Mouse (Mus musculus) forebrain, embryonic 14.5 days (tissue): ENCODE results near the gene Tbc1d4. TPM values are rescaled to one million over a fixed set of nuclear protein-coding genes. Genes with fewer than 3 reads are reported as not detected.

Experiments
- ATAC-seq: fragments of 200-750 bp; cut with Nextera tagmentation; 2 replicates; pipeline ENCODE4 v1.8.0; 2017; ENCODE audit warnings: mild to moderate bottlenecking, moderate library complexity
- DNase-seq: peaks from one replicate; pipeline ENCODE4 v3.0.0-alpha.2; 2015; ENCODE audit warnings: low spot score
- H3K27ac ChIP-seq: fragments of 300-500 bp; sonication (generic); 2 replicates; pipeline ENCODE4 v1.5.1; 2014; ENCODE audit warnings: low read depth, mild to moderate bottlenecking, control low read depth, low read length, moderate library complexity
- H3K27me3 ChIP-seq: fragments of 300-500 bp; sonication (generic); replicated peaks from 2 replicates; pipeline ENCODE4 v1.6.1; 2014; ENCODE audit warnings: low read length, control low read depth, mixed read lengths; ENCODE audit not compliant: control insufficient read depth, insufficient read depth
- H3K36me3 ChIP-seq: fragments of 300-500 bp; sonication (generic); 2 replicates; pipeline ENCODE4 v1.6.1; 2014; ENCODE audit warnings: low read length, control low read depth; ENCODE audit not compliant: control insufficient read depth, insufficient read depth
- H3K4me1 ChIP-seq: fragments of 300-500 bp; sonication (generic); 2 replicates; pipeline ENCODE4 v1.6.1; 2014; ENCODE audit warnings: antibody characterized with exemption, low read length, control low read depth; ENCODE audit not compliant: control insufficient read depth, insufficient read depth
- H3K4me2 ChIP-seq: fragments of 300-500 bp; sonication (generic); 2 replicates; pipeline ENCODE4 v1.6.1; 2014; ENCODE audit warnings: mild to moderate bottlenecking, control low read depth, low read length
- H3K4me3 ChIP-seq: fragments of 300-500 bp; sonication (generic); 2 replicates; pipeline ENCODE4 v1.5.1; 2014; ENCODE audit warnings: low read depth, low read length, control low read depth
- H3K9ac ChIP-seq: fragments of 300-500 bp; sonication (generic); 2 replicates; pipeline ENCODE4 v1.6.1; 2014; ENCODE audit warnings: mild to moderate bottlenecking, low read length, control low read depth, moderate library complexity
- H3K9me3 ChIP-seq: fragments of 300-500 bp; sonication (generic); replicated peaks from 2 replicates; pipeline ENCODE4 v1.6.1; 2016; ENCODE audit warnings: low read length, control low read depth, mixed read lengths; ENCODE audit not compliant: control insufficient read depth
- WGBS: fragments of 180-500 bp; shearing (Covaris S2); extraction: QIAGEN DNeasy Blood & Tissue Kit; methylation state at CpG from one replicate; pipeline ENCODE4 v1.1.7; 2014; 5-methylcytosine and 5-hydroxymethylcytosine counted together
- polyA plus RNA-seq: library from polyadenylated mRNA; unstranded; fragments of >200 nt; fragmentation: Nextera tagmentation; extraction: Ambion mirVana; gene quantifications from 2 replicates; pipeline ENCODE4 v1.2.1, GENCODE M21; 2014

Tbc1d4 gene
- polyA plus RNA-seq, 1 experiment from 2014 or later: 5.6 TPM

DNA sequence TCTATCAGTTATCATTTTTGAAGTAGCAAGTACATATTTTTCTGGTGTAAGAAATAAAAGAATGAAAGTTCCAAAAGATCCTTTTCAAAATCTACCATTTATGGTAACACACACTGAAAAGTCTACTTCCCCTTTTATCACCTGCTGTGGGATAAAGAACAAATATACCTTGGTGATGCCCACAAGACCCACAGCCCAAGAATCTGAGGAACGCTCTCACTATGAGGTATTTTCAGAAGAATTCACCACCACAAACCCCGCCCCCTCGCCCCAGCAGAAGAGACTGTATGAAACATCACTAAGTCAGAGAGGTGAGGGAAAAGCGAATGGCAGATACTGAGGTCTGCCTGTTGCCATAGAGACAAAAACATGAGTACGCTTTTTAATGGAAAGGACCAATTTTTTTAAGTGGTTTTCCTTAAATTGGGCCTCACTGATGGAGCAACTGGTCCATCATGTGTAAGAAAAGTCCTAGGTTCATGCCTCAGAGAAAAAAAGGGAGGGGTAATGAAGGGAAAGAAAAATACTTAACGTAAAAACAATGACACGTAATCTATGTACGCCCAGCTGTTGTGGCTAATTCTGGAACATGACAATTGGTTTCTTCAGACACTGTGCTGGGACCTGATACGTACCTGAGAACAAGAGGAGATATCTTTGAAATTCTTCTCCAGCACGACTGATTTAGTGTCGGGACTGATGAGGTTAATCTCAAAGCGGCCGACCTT, 104.4 kb downstream of the Tbc1d4 start:
- DNase-seq (no peak), ATAC-seq (no peak)
- H3K27ac ChIP-seq: no peak overlapping the region
- H3K36me3 ChIP-seq: no peaks in the 10 kb centered on the region
- H3K4me1 ChIP-seq: peaks cover 6% of the 10 kb centered on the region; the same call in 1 of the 2 replicates
- H3K9ac ChIP-seq: no peak overlapping the region
- no peak overlapping the region for H3K4me3 ChIP-seq
- WGBS: 92% methylated on average over 13 of the region's 13 CpGs
- no peaks in the 10 kb centered on the region for H3K27me3 ChIP-seq
- H3K9me3 ChIP-seq: no peaks in the 10 kb centered on the region
- no peak overlapping the region for H3K4me2 ChIP-seq

DNA sequence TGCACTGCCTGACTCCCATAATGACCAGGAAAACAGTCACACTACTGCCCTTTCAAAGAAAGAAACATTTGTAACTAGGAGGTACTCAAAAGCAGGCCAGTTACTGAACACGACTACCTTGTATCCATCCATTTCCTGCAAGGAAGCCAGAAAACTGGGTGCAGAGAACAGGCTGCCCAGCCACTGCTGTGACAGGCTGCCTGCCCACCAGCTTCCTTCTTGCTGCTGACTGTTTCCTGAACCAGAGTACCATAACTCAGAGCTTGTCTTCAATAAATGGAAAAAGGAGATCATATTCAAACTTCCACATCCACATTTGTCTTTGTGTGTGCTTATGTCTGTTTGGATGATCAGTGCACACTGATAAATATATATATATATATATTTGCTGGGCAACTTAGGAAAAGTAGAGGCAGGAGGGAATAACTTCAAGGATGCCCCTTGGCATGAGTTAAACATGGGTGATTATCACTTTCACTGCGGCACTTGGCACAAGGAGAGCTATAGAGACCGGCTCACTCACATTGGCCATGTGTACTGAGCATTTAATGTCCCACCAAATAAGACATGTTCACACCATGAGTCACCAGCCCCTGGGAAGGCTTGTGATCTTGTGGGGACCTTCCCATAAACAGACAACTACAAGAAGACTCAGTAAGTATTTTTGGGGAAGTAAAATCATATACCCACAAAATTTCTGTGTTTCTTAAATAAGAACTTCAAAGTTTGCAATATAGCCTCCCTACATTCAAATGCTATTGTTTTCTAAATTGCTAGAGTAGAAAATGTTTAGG, 105.6 kb downstream of the Tbc1d4 start:
- DNase-seq (no peak), ATAC-seq (no peak)
- H3K36me3 ChIP-seq: no peaks in the 10 kb centered on the region
- H3K4me1 ChIP-seq: peaks cover 6% of the 10 kb centered on the region; the same call in 1 of the 2 replicates
- H3K4me3 ChIP-seq: no peak overlapping the region
- H3K9me3 ChIP-seq: no peaks in the 10 kb centered on the region
- no peak overlapping the region for H3K4me2 ChIP-seq
- H3K27me3 ChIP-seq: no peaks in the 10 kb centered on the region
- no peak overlapping the region for H3K9ac ChIP-seq
- WGBS: 77% methylated on average over 3 of the region's 3 CpGs
- no peak overlapping the region for H3K27ac ChIP-seq

DNA sequence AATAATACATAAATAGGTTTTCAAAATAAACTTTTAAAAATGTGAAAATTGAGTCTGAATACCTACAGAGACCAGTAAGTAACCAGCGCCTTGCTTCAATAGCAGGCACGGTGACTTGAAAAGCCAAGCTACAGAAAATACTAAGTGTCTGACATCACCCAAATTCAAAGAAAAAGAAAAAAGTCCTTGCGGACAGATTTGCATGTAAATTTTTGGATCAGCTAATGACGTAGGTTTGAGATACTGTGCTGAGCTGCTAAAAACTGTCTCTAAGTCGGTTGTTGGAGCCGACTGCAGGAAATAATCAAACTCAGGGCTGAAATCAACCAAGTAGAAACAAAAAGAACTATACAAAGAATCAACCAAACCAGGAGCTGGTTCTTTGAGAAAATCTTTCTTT, 107.1 kb downstream of the Tbc1d4 start:
- no peak overlapping the region for H3K27ac ChIP-seq
- peak; percentile 54 for ATAC-seq

DNA sequence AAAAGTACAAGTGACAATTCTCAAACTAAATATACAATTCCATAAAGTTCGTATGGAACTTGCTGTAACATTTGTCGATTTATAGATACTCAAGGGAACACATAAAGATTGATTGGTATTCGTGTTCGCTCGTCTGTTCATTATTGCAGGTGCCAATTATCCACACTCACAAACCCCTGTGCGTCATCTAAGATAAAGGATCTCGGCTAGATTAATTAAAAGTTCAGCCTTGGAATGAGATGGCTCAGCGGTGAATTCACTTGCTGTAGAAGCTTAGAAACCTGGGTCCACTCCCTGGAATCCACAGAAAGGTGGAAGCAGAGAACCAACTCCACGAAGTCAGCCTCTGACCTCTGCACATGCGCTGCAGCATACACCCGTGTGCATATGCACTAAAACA, 107.5 kb downstream of the Tbc1d4 start:
- Histone ChIP-seq H3K4me3 (no peak overlapping the region), H3K27ac (no peak overlapping the region), H3K4me2 (0 out of 2 replicates have a peak overlapping the region, but pooled peaks have one; percentile 0), H3K4me1 (peaks cover 6% of the 10 kb centered on the region; the same call in 1 of the 2 replicates), H3K27me3 (no peaks in the 10 kb centered on the region), H3K9me3 (no peaks in the 10 kb centered on the region), H3K36me3 (no peaks in the 10 kb centered on the region), H3K9ac (no peak overlapping the region)
- ATAC-seq (peak; percentile 59), DNase-seq (peak; percentile 48)
- 22% methylated on average over 11 of the region's 11 CpGs for whole genome bisulfite sequencing

More for the DNA sequence above, 107.1 kb downstream of the Tbc1d4 start:
- no peak overlapping the region for H3K9ac ChIP-seq
- no peaks in the 10 kb centered on the region for H3K36me3 ChIP-seq
- no peaks in the 10 kb centered on the region for H3K27me3 ChIP-seq
- H3K4me3 ChIP-seq: no peak overlapping the region
- H3K9me3 ChIP-seq: no peaks in the 10 kb centered on the region
- DNase-seq: peak; percentile 33
- H3K4me2 ChIP-seq: 0 out of 2 replicates have a peak overlapping the region, but pooled peaks have one; percentile 0
- WGBS: 14% methylated on average over 6 of the region's 6 CpGs
- peaks cover 6% of the 10 kb centered on the region; the same call in 1 of the 2 replicates for H3K4me1 ChIP-seq

DNA sequence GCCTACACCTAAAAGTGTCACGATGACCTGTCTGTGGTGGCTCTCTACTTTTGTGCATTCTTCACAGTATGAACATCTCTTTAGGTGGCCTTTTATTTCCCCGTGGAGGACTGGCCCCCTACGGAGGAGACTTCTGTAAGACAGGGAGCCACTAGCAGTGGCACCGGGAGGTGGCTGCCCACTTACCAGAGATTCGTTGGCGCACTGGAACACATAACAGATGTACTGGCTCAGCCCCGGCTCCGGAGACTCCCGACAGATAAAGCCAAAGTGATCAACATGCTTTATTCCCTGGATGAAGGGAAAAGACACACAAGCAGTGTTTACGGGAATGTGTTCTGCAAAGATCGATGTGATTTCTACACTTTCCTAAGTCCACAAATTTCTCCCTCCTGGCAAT, 108.2 kb downstream of the Tbc1d4 start:
- WGBS: 36% methylated on average over 11 of the region's 11 CpGs
- Histone ChIP-seq H3K4me2 (no peak overlapping the region), H3K4me3 (no peak overlapping the region), H3K9ac (no peak overlapping the region), H3K36me3 (no peaks in the 10 kb centered on the region), H3K27me3 (no peaks in the 10 kb centered on the region), H3K27ac (no peak overlapping the region), H3K4me1 (peaks cover 6% of the 10 kb centered on the region; the same call in 1 of the 2 replicates), H3K9me3 (no peaks in the 10 kb centered on the region)
- DNase-seq (no peak), ATAC-seq (peak; percentile 24; the same call in 1 of the 2 replicates)

DNA sequence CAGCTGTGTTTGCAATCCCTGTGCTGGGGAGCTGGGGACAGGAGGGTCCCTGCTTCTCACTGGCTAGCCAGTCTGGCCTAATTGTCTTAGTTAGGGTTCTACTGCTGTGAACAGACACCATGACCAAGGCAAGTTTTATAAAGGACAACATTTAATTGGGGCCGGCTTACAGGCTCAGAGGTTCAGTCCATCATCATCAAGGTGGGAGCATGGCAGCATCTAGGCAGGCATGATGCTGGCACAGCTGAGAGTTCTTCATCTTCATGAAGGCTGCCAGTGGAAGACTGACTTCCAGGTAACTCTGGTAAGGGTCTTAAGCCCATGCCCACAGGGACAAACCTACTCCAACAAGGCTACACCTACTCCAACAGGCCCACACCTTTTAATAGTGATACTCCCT, 109.2 kb downstream of the Tbc1d4 start:
- Histone ChIP-seq H3K4me2 (no peak overlapping the region), H3K4me1 (peaks cover 6% of the 10 kb centered on the region; the same call in 1 of the 2 replicates), H3K4me3 (no peak overlapping the region), H3K9me3 (no peaks in the 10 kb centered on the region), H3K36me3 (no peaks in the 10 kb centered on the region), H3K9ac (no peak overlapping the region), H3K27ac (no peak overlapping the region), H3K27me3 (no peaks in the 10 kb centered on the region)
- WGBS: 100% methylated on average over 1 of the region's 1 CpGs
- ATAC-seq: no peak
- no peak for DNase-seq

DNA sequence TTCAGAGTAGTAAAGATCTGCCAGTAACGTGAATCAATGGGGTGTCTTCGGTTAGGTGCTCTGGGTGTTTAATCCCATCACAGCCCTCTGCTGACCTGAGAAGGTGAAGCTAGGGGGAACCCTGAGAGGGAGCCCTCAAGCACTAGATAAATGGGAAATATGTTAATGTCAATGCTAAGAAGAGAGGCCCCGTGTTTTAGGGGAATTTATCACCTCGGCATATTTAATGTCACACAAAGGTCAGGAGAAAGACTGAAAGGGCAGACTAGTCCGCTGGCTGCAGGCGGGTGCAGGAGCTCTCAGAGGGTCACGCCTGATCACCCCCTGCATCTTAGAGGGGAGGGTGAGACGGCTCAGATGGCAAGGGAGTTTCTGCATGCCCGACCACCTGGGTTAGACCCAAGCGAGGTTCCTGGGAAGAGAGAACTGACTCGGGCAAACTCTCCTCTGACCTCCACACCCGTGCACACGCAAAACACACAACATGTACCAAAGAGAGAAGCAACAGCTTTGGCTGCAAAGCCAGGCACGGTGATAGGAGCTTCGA, 120.7 kb downstream of the Tbc1d4 start:
- no peaks in the 10 kb centered on the region for H3K9me3 ChIP-seq
- no peak overlapping the region for H3K9ac ChIP-seq
- no peak for DNase-seq
- H3K27me3 ChIP-seq: no peaks in the 10 kb centered on the region
- H3K4me1 ChIP-seq: no peaks in the 10 kb centered on the region
- no peak for ATAC-seq
- no peak overlapping the region for H3K27ac ChIP-seq
- no peak overlapping the region for H3K4me2 ChIP-seq
- no peak overlapping the region for H3K4me3 ChIP-seq
- no peaks in the 10 kb centered on the region for H3K36me3 ChIP-seq
- WGBS: 73% methylated on average over 15 of the region's 15 CpGs

DNA sequence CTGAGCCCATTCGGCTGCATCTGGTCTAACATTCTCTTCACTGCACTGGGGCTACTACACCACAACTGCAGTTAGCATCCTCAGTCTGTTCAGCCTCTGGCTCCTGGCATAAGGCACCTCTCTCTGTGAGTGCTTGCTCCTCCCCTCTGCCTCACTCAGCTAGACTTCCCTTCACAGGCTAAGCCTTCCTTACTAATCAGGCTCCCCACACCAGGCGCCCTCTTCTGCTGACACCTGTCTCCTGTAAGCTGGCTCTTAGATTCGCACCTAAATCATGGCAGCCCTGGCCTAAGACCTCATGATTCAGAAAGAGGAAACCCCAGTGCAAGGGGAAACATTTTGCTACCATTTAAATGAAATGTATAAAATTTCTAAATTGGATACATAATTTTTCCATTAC, 122.4 kb downstream of the Tbc1d4 start:
- no peak for DNase-seq
- H3K27ac ChIP-seq: no peak overlapping the region
- H3K36me3 ChIP-seq: no peaks in the 10 kb centered on the region
- no peak for ATAC-seq
- H3K9me3 ChIP-seq: no peaks in the 10 kb centered on the region
- no peaks in the 10 kb centered on the region for H3K4me1 ChIP-seq
- WGBS: 62% methylated on average over 3 of the region's 3 CpGs
- no peak overlapping the region for H3K9ac ChIP-seq
- H3K4me2 ChIP-seq: no peak overlapping the region
- no peak overlapping the region for H3K4me3 ChIP-seq
- no peaks in the 10 kb centered on the region for H3K27me3 ChIP-seq
